In the genomic region with DNA sequence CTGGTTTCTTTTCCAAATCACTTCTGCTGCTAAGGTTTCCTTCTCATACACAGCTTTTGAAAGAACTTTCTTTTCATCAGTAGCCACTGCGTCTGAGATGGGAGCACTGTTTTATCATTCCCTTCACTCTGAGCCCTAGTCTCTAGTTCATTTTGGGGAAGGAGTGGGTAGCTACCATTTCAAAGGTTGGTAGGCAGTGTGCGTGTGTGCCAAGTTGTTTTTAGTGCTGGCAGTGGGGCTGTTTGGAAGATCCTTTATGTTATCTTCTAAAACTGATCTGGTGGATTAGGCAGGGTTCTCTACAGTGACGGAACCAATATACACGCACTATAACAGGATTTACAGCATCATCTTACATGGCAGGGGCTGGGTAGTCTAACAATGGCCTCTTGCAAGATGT, we compare ENCODE assay signal across 20 mouse cellular contexts. TPM values are rescaled to one million over a fixed set of nuclear protein-coding genes. Genes with fewer than 3 reads are reported as not detected.
"Had no signal": no experiment of that assay in that cellular context is flagged by ENCODE, and none has a peak within 500 bp of the region (broad histone marks: within the 10 kb centered on the region; RNA-seq: fewer than 3 reads in every experiment).

No protein-coding gene starts in this region.

- H3K9ac ChIP-seq: neural tube, embryonic 15.5 days; stomach, embryonic 15.5 days had no signal

- H3K36me3 ChIP-seq: neural tube, embryonic 15.5 days; stomach, embryonic 15.5 days had no signal

- H3K4me2 ChIP-seq: neural tube, embryonic 15.5 days; stomach, embryonic 15.5 days had no signal

- DNase-seq: retina, postnatal 1 day; right cerebral cortex, adult 18-20 months; right cerebral cortex, postnatal 14 days; right cerebral cortex, postnatal 25 days; right cerebral cortex, postnatal 4 days; spleen, adult 18-20 months; thymus, adult 18-20 months; thymus, adult 2 months; thymus, postnatal 14 days; thymus, postnatal 25 days; thymus, postnatal 36 days; thymus, postnatal 4 days had no signal

- H3K27me3 ChIP-seq: neural tube, embryonic 15.5 days; stomach, embryonic 15.5 days had no signal

- H3K4me3 ChIP-seq: neural tube, embryonic 15.5 days; stomach, embryonic 15.5 days had no signal

- H3K9me3 ChIP-seq: neural tube, embryonic 15.5 days; stomach, embryonic 15.5 days had no signal

- H3K27ac ChIP-seq: neural tube, embryonic 15.5 days; stomach, embryonic 15.5 days; stomach, postnatal 0 days had no signal

- H3K4me1 ChIP-seq: neural tube, embryonic 15.5 days; stomach, embryonic 15.5 days had no signal

RNA-seq across cellular contexts. Expression of gene Pdyn, which starts 44.6 kb away (rescaled TPM):
- total RNA-seq: neutrophil, adult 5-6 weeks had no signal
- polyA plus RNA-seq: spleen, adult 2 months; stomach, embryonic 14.5 days; testis, adult 2 months; urinary bladder, adult 2 months had no signal
